Mouse (Mus musculus) limb, embryonic 14.5 days (tissue): ENCODE measurements at regions not wholly inside any gene's neighbourhood (a gene's known extent, or its start where the extent isn't known, plus 50 kb on each side); places are given as distances from the start of the nearest gene placed in this dataset.

Experiments used
- ATAC-seq: fragments of 200-750 bp; cut with Nextera tagmentation; 2 replicates; pipeline ENCODE4 v1.8.0; 2017; ENCODE audit warnings: low read depth, moderate number of reproducible peaks, moderate TSS enrichment; ENCODE audit not compliant: low FRiP score
- DNase-seq: peaks from one replicate; pipeline ENCODE4 v3.0.0-alpha.2; 2015; ENCODE audit warnings: low spot score
- H3K27ac ChIP-seq: fragments of 300-500 bp; sonication (generic); replicated peaks from 2 replicates; pipeline ENCODE4 v1.5.1; 2014; ENCODE audit warnings: low read depth, mild to moderate bottlenecking, low read length, moderate library complexity, mixed read lengths
- H3K27me3 ChIP-seq: fragments of 300-500 bp; sonication (generic); 2 replicates; pipeline ENCODE4 v1.6.1; 2014; ENCODE audit warnings: low read length, mixed read lengths; ENCODE audit not compliant: control insufficient read depth, insufficient read depth
- H3K36me3 ChIP-seq: fragments of 300-500 bp; sonication (generic); 2 replicates; pipeline ENCODE4 v1.6.1; 2014; ENCODE audit warnings: mild to moderate bottlenecking, low read length, moderate library complexity, mixed read lengths; ENCODE audit not compliant: control insufficient read depth, insufficient read depth
- H3K4me1 ChIP-seq: fragments of 300-500 bp; sonication (generic); 2 replicates; pipeline ENCODE4 v1.6.1; 2014; ENCODE audit warnings: antibody characterized with exemption, low read length, mixed read lengths; ENCODE audit not compliant: control insufficient read depth, insufficient read depth
- H3K4me2 ChIP-seq: fragments of 300-500 bp; sonication (generic); replicated peaks from 2 replicates; pipeline ENCODE4 v1.6.1; 2014; ENCODE audit warnings: low read depth, mild to moderate bottlenecking, low read length, moderate library complexity; ENCODE audit not compliant: severe bottlenecking
- H3K4me3 ChIP-seq: fragments of 300-500 bp; sonication (generic); replicated peaks from 2 replicates; pipeline ENCODE4 v1.5.1; 2014; ENCODE audit warnings: low read length
- H3K9ac ChIP-seq: fragments of 300-500 bp; sonication (generic); 2 replicates; pipeline ENCODE4 v1.6.1; 2014; ENCODE audit warnings: mild to moderate bottlenecking, low read depth, low read length, moderate library complexity; ENCODE audit not compliant: severe bottlenecking
- H3K9me3 ChIP-seq: fragments of 300-500 bp; sonication (generic); 2 replicates; pipeline ENCODE4 v1.6.1; 2016; ENCODE audit warnings: low read length; ENCODE audit not compliant: control insufficient read depth
- POLR2A ChIP-seq: fragments of 200-500 bp; IDR thresholded peaks from 2 replicates; pipeline ENCODE4 v1.8.0; 2012; ENCODE audit warnings: inconsistent platforms, mild to moderate bottlenecking, moderate library complexity, borderline replicate concordance; ENCODE audit not compliant: insufficient read depth, insufficient read length; ENCODE audit errors: extremely low read depth
- WGBS: fragments of 180-500 bp; shearing (Covaris S2); extraction: QIAGEN DNeasy Blood & Tissue Kit; methylation state at CpG from one replicate; pipeline ENCODE4 v1.1.7; 2014; 5-methylcytosine and 5-hydroxymethylcytosine counted together

GRCm38 (mm10) chr1:33044388-33044787, 497.3 kb upstream of the Gm5415 start:
- ATAC-seq (no peak), DNase-seq (no peak)
- Histone ChIP-seq H3K4me2 (no peak overlapping the region), H3K27me3 (no peaks in the 10 kb centered on the region), H3K4me1 (no peaks in the 10 kb centered on the region), H3K36me3 (no peaks in the 10 kb centered on the region), H3K4me3 (no peak overlapping the region), H3K9me3 (no peaks in the 10 kb centered on the region), H3K27ac (no peak overlapping the region), H3K9ac (no peak overlapping the region)
- 93% methylated on average over 2 of the region's 2 CpGs for WGBS
- no peak for TF ChIP-seq POLR2A

- Histone ChIP-seq H3K4me1 (no peaks in the 10 kb centered on the region), H3K27ac (no peak overlapping the region), H3K9ac (no peak overlapping the region), H3K4me3 (no peak overlapping the region), H3K36me3 (no peaks in the 10 kb centered on the region), H3K4me2 (no peak overlapping the region), H3K27me3 (no peaks in the 10 kb centered on the region), H3K9me3 (no peaks in the 10 kb centered on the region)
- no peak for TF ChIP-seq POLR2A
- DNase-seq (peak; percentile 11), ATAC-seq (no peak)
- 49% methylated on average over 2 of the region's 2 CpGs for WGBS
Measured at GRCm38 (mm10) chr1:33042424-33042823, 495.3 kb upstream of the Gm5415 start.

- no peak overlapping the region for H3K4me3 ChIP-seq
- no peak overlapping the region for H3K4me2 ChIP-seq
- H3K9ac ChIP-seq, result no peak overlapping the region
- ATAC-seq (no peak), DNase-seq (no peak)
- H3K27me3 ChIP-seq, result no peaks in the 10 kb centered on the region
- 87% methylated on average over 4 of the region's 4 CpGs for WGBS
- no peak for TF ChIP-seq POLR2A
- no peaks in the 10 kb centered on the region for H3K36me3 ChIP-seq
- H3K9me3 ChIP-seq, result no peaks in the 10 kb centered on the region
- no peak overlapping the region for H3K27ac ChIP-seq
- H3K4me1 ChIP-seq, result no peaks in the 10 kb centered on the region
Measured at GRCm38 (mm10) chr1:33040740-33041139, 493.6 kb upstream of the Gm5415 start.

- H3K27me3 ChIP-seq, result no peaks in the 10 kb centered on the region
- H3K27ac ChIP-seq, result no peak overlapping the region
- TF ChIP-seq POLR2A, result no peak
- H3K4me2 ChIP-seq, result no peak overlapping the region
- WGBS, result 82% methylated on average over 3 of the region's 3 CpGs
- DNase-seq, result no peak
- no peaks in the 10 kb centered on the region for H3K36me3 ChIP-seq
- no peaks in the 10 kb centered on the region for H3K4me1 ChIP-seq
- H3K4me3 ChIP-seq, result no peak overlapping the region
- no peaks in the 10 kb centered on the region for H3K9me3 ChIP-seq
- no peak overlapping the region for H3K9ac ChIP-seq
- ATAC-seq, result no peak
Measured at GRCm38 (mm10) chr1:33031991-33032390, 484.9 kb upstream of the Gm5415 start.

- 75% methylated on average over 8 of the region's 8 CpGs for WGBS
- H3K4me3 ChIP-seq, result no peak overlapping the region
- no peaks in the 10 kb centered on the region for H3K4me1 ChIP-seq
- no peak overlapping the region for H3K4me2 ChIP-seq
- no peak for ATAC-seq
- H3K27me3 ChIP-seq, result no peaks in the 10 kb centered on the region
- H3K36me3 ChIP-seq, result no peaks in the 10 kb centered on the region
- no peak overlapping the region for H3K9ac ChIP-seq
- no peaks in the 10 kb centered on the region for H3K9me3 ChIP-seq
- TF ChIP-seq POLR2A, result no peak
- no peak overlapping the region for H3K27ac ChIP-seq
- no peak for DNase-seq
Measured at GRCm38 (mm10) chr1:33026683-33027415, 479.8 kb upstream of the Gm5415 start.
